Mouse (Mus musculus): Measurements from ENCODE around the gene Trpm3.

GRCm38 (mm10) chr19:22925284-22925683 lies 786.4 kb downstream of the Trpm3 start:
- TF ChIP-seq CTCF (IDR thresholded peaks at IDR 0.05; ENCODE audit: low read depth): no peak
- TF ChIP-seq EP300 (IDR thresholded peaks at IDR 0.05; ENCODE audit: low read depth): no peak
